Mouse (Mus musculus) kidney, embryonic 15.5 days (tissue): ENCODE data around the gene Ppm1a. TPM values are rescaled to one million over a fixed set of nuclear protein-coding genes. Genes with fewer than 3 reads are reported as not detected.

ENCODE experiments used
- ATAC-seq: fragments of 200-750 bp; cut with Nextera tagmentation; replicated peaks from 2 replicates; pipeline ENCODE4 v1.8.0; 2017; ENCODE audit warnings: moderate TSS enrichment; ENCODE audit not compliant: low FRiP score
- H3K27ac ChIP-seq: fragments of 300-500 bp; sonication (generic); 2 replicates; pipeline ENCODE4 v1.5.1; 2015; ENCODE audit warnings: mild to moderate bottlenecking, inconsistent platforms
- H3K27me3 ChIP-seq: fragments of 300-500 bp; sonication (generic); 2 replicates; pipeline ENCODE4 v1.6.1; 2015; ENCODE audit warnings: inconsistent platforms
- H3K36me3 ChIP-seq: fragments of 300-500 bp; sonication (generic); 2 replicates; pipeline ENCODE4 v1.6.1; 2015; ENCODE audit warnings: inconsistent platforms
- H3K4me1 ChIP-seq: fragments of 300-500 bp; sonication (generic); 2 replicates; pipeline ENCODE4 v1.6.1; 2015; ENCODE audit warnings: inconsistent platforms
- H3K4me2 ChIP-seq: fragments of 300-500 bp; sonication (generic); 2 replicates; pipeline ENCODE4 v1.6.1; 2015; ENCODE audit warnings: moderate library complexity, mild to moderate bottlenecking, inconsistent platforms
- H3K4me3 ChIP-seq: fragments of 300-500 bp; sonication (generic); replicated peaks from 2 replicates; pipeline ENCODE4 v1.5.1; 2015; ENCODE audit warnings: mild to moderate bottlenecking, inconsistent platforms
- H3K9ac ChIP-seq: fragments of 300-500 bp; sonication (generic); 2 replicates; pipeline ENCODE4 v1.6.1; 2015; ENCODE audit warnings: mild to moderate bottlenecking, inconsistent platforms
- H3K9me3 ChIP-seq: fragments of 300-500 bp; sonication (generic); replicated peaks from 2 replicates; pipeline ENCODE4 v1.6.1; 2016; ENCODE audit warnings: inconsistent platforms
- WGBS: fragments of 180-500 bp; shearing (Covaris S2); methylation state at CpG from one replicate; pipeline ENCODE4 v1.1.7; 2015; ENCODE audit warnings: mixed read lengths; 5-methylcytosine and 5-hydroxymethylcytosine counted together
- polyA plus RNA-seq: library from polyadenylated mRNA; unstranded; fragments of >200 nt; fragmentation: Nextera tagmentation; extraction: Ambion mirVana; gene quantifications from 2 replicates; pipeline ENCODE4 v1.2.1, GENCODE M21; 2015

The Ppm1a gene
- 43.0 and 43.8 TPM in 2 replicates for polyA plus RNA-seq

DNA sequence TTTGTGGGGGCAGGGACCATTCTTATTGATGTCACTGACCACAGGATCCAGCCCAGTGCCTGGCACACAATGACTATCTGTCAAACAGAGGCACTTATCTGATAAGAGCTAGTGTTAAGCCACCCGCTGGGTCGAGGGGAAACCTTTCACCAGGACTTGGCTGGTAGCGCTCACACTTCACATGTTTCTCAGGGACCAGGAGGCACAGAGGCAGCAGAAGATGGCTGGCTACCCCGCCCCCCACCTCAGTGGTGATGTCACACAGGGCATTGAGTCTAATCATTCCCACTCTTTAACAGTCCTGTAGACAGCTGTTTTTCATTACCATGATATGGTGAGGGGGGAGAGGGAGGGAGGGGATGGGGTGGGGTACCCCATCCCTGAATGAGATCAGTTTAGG is at the start of gene Ppm1a:
TSS of gene Ppm1a (plus strand) at position 370 of the 400 bp plus-strand sequence.
- no peak for ATAC-seq
- Histone ChIP-seq H3K36me3 (no peaks in the 10 kb centered on the region), H3K4me2 (no peak within 1 kb of the TSS), H3K27me3 (no peaks in the 10 kb centered on the region), H3K4me3 (no peak within 1 kb of the TSS), H3K4me1 (peaks cover 15% of the 10 kb centered on the region; the same call in 1 of the 2 replicates), H3K9me3 (no peaks in the 10 kb centered on the region), H3K9ac (no peak within 1 kb of the TSS), H3K27ac (no peak within 1 kb of the TSS)
- 19% methylated on average over 4 of the region's 4 CpGs for WGBS

DNA sequence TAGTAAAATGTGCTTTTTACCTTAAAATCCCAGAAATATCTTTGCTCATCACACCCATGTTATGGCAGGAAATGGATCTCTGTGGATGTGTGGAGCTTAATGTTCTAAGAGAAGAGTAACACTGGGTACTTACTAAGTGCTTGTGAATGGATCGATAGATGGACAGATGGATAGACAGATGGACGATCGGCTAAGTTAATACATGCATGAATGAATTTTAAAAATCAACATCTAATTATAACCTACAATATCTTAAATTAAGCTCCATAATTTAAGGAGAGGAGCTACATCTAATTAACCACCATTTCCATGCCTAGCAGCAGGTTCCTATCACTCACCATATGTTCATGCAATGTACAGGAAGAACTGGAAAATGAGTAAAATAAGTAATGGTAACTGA is 47.3 kb upstream of the Ppm1a start:
- H3K9ac ChIP-seq = no peak overlapping the region
- no peaks in the 10 kb centered on the region for H3K4me1 ChIP-seq
- no peak overlapping the region for H3K4me3 ChIP-seq
- H3K9me3 ChIP-seq = 0 out of 2 replicates have a peak, but pooled peaks cover 3% of the 10 kb centered on the region
- 95% methylated on average over 3 of the region's 3 CpGs for WGBS
- ATAC-seq = no peak
- H3K4me2 ChIP-seq = no peak overlapping the region
- no peaks in the 10 kb centered on the region for H3K36me3 ChIP-seq
- H3K27me3 ChIP-seq = no peaks in the 10 kb centered on the region
- H3K27ac ChIP-seq = no peak overlapping the region

DNA sequence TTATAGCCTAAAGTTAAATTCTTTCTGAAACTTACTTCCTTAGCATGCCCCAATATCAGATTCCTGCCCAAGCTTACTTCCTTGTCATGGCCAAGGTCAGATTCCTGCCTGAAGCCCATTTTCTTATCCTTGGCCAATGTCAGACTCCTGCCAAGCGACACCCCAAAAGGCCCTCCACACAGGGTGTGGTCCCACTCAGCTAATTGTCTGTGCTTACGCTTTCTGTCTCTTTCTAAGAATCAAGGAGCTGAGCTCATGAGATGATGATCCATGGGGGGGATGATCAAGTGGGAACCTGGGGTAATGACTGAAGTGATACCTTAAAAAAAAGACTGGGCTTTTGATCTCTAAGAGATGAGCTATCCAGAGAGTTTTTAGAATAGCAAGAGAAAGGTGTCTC is 42.4 kb upstream of the Ppm1a start:
- no peaks in the 10 kb centered on the region for H3K4me1 ChIP-seq
- WGBS = 93% methylated on average over 2 of the region's 2 CpGs
- H3K9ac ChIP-seq = no peak overlapping the region
- no peaks in the 10 kb centered on the region for H3K36me3 ChIP-seq
- no peak overlapping the region for H3K4me2 ChIP-seq
- ATAC-seq = no peak
- H3K27me3 ChIP-seq = no peaks in the 10 kb centered on the region
- H3K4me3 ChIP-seq = no peak overlapping the region
- H3K27ac ChIP-seq = no peak overlapping the region
- 0 out of 2 replicates have a peak, but pooled peaks cover 3% of the 10 kb centered on the region for H3K9me3 ChIP-seq

DNA sequence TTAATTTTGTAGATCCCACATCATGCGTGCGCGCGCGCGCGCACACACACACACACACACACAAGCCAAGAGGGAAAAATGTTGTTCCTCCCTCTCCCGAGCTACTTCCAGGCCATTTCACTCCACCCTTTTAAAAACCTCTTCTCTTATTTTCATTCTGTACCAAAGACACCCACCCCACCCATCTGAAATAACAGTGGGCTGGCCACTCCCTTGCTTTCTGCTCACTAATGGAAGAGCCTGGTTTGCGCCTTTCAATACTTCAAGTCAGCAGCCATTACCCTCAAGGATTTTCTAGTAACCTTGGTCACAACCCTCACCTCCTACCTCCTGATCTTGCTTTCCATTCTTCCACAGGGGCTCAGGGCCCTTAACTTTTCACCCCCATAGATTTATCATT is 41.4 kb upstream of the Ppm1a start:
- no peaks in the 10 kb centered on the region for H3K27me3 ChIP-seq
- WGBS = 92% methylated on average over 9 of the region's 9 CpGs
- 0 out of 2 replicates have a peak, but pooled peaks cover 3% of the 10 kb centered on the region for H3K9me3 ChIP-seq
- no peak overlapping the region for H3K4me2 ChIP-seq
- no peaks in the 10 kb centered on the region for H3K4me1 ChIP-seq
- ATAC-seq = no peak
- no peak overlapping the region for H3K27ac ChIP-seq
- no peak overlapping the region for H3K9ac ChIP-seq
- no peak overlapping the region for H3K4me3 ChIP-seq
- no peaks in the 10 kb centered on the region for H3K36me3 ChIP-seq

DNA sequence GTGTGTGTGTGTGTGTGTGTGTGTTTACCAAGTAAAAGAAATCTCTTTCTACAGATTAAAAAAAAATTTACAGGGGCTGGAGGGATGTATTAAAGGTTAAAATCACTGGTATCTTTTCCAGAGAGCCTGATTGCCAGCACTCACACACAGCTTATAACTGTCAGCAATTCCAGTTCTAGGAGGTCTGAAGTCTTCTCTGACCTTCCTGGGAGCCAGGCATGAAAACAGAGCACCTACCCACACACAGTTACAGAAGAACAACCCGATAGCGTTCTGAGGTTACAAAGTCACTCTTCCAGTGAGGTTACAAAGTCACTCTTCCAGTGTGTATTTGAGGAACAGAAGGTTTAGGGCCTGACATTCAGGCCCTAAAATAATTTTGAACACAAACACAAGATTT is 38.2 kb upstream of the Ppm1a start:
- Histone ChIP-seq H3K9ac (no peak overlapping the region), H3K4me3 (no peak overlapping the region), H3K27me3 (no peaks in the 10 kb centered on the region), H3K4me1 (peaks cover 6% of the 10 kb centered on the region; the same call in 1 of the 2 replicates), H3K27ac (no peak overlapping the region), H3K4me2 (no peak overlapping the region), H3K36me3 (no peaks in the 10 kb centered on the region), H3K9me3 (no peaks in the 10 kb centered on the region)
- no peak for ATAC-seq
- 39% methylated on average over 2 of the region's 2 CpGs for whole genome bisulfite sequencing

DNA sequence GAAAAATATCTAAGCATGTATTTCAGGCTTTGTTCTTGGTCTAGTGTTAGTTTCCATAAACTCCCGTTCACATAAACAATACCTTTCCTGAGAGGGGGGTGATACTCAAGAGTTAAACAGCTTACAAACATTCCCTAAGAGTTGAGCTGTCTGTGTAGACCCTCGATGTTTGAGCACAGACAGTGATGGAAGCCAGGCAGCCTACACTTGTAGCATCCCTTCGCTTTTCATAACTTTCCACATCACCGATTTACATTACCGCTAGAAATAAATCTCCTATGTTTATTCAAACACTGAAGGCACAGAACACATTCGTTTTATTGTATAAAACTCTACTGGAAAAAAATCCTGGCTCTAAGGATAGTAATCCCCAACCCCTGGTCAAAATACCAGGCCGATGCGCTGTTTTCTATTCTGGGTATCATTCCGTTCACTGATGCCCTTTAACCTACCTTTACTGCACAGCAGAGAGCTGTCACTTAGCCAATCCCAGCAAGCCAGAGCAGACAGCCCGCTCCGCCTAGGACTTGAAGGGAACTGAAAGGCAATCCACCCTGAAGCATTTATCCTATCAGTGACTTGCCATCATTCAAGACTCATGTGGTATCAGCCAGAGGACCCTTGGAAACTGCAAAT is 37.7 kb upstream of the Ppm1a start:
- no peak overlapping the region for H3K4me3 ChIP-seq
- no peaks in the 10 kb centered on the region for H3K36me3 ChIP-seq
- H3K9me3 ChIP-seq = no peaks in the 10 kb centered on the region
- H3K27ac ChIP-seq = no peak overlapping the region
- H3K4me1 ChIP-seq = peaks cover 6% of the 10 kb centered on the region; the same call in 1 of the 2 replicates
- no peaks in the 10 kb centered on the region for H3K27me3 ChIP-seq
- WGBS = 71% methylated on average over 11 of the region's 11 CpGs
- ATAC-seq = no peak
- H3K9ac ChIP-seq = no peak overlapping the region
- no peak overlapping the region for H3K4me2 ChIP-seq

DNA sequence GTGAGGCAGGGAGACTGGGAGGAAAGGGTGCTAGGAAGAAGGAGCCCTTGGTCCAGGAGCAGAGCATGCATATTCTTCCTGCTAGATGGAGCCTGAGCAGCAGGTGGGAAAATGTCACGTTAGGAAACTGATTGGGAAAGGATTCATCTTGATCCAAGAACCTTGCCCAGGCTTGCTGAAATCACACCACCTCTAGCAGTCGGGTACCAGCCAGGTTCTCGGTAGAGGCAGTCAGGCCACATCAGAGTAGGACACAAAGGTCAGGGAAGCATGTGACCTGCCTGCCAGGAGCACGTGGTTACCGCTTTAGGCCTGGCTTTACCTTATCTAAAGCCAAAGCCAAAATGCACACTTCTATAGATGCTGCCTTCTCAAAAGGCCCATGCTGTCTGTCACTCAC is 35.5 kb upstream of the Ppm1a start:
- peaks cover 6% of the 10 kb centered on the region; the same call in 1 of the 2 replicates for H3K4me1 ChIP-seq
- no peak overlapping the region for H3K4me2 ChIP-seq
- no peaks in the 10 kb centered on the region for H3K36me3 ChIP-seq
- no peak overlapping the region for H3K9ac ChIP-seq
- H3K27me3 ChIP-seq = no peaks in the 10 kb centered on the region
- 84% methylated on average over 5 of the region's 5 CpGs for WGBS
- no peak for ATAC-seq
- H3K9me3 ChIP-seq = no peaks in the 10 kb centered on the region
- H3K4me3 ChIP-seq = no peak overlapping the region
- no peak overlapping the region for H3K27ac ChIP-seq

DNA sequence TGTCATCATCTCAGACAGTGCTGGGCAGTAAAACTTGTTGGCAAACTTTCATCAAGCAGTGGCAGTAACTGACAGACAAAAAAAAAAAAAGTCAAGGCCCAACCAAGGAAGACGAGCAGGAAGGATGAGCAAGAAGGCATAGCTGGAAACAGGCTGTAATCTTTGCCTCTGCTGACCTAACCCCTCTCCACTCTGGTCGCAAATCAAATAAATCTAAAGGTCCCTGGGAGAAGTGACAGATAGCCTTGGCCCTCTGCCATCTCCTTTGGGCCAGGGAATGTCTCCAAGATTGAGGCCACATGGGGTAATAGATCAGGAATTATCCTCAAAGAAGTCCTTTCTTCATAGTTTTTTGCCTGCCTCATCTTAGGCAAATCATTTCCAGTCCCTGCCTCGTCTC is 33.3 kb upstream of the Ppm1a start:
- ATAC-seq = no peak
- H3K4me2 ChIP-seq = no peak overlapping the region
- H3K36me3 ChIP-seq = no peaks in the 10 kb centered on the region
- H3K27ac ChIP-seq = no peak overlapping the region
- no peak overlapping the region for H3K9ac ChIP-seq
- H3K27me3 ChIP-seq = no peaks in the 10 kb centered on the region
- 30% methylated on average over 3 of the region's 3 CpGs for WGBS
- no peak overlapping the region for H3K4me3 ChIP-seq
- H3K9me3 ChIP-seq = no peaks in the 10 kb centered on the region
- H3K4me1 ChIP-seq = peaks cover 6% of the 10 kb centered on the region; the same call in 1 of the 2 replicates

DNA sequence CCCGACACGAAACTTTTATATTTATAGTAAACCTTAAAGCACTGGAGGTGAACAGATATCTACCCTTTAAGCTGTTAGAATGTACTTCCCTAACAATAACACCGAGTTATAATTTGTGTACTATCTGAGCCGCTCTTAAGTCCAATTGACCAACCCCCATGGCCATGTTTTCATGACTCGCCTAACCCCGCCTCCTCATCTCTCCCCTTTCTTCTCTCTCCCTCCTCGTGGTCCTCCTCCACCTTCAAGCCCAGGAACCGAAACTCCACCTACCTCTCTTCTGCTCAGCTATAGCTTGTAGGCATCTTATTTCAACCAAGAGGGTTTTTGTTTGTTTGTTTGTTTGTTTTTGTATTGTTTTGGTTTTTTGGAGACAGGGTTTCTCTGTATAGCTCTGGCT is 30.2 kb upstream of the Ppm1a start:
- H3K4me3 ChIP-seq = no peak overlapping the region
- no peaks in the 10 kb centered on the region for H3K36me3 ChIP-seq
- H3K9ac ChIP-seq = no peak overlapping the region
- H3K27me3 ChIP-seq = no peaks in the 10 kb centered on the region
- no peak overlapping the region for H3K4me2 ChIP-seq
- H3K4me1 ChIP-seq = peaks cover 6% of the 10 kb centered on the region; the same call in 1 of the 2 replicates
- no peak for ATAC-seq
- H3K27ac ChIP-seq = no peak overlapping the region
- WGBS = 86% methylated on average over 8 of the region's 8 CpGs
- no peaks in the 10 kb centered on the region for H3K9me3 ChIP-seq

DNA sequence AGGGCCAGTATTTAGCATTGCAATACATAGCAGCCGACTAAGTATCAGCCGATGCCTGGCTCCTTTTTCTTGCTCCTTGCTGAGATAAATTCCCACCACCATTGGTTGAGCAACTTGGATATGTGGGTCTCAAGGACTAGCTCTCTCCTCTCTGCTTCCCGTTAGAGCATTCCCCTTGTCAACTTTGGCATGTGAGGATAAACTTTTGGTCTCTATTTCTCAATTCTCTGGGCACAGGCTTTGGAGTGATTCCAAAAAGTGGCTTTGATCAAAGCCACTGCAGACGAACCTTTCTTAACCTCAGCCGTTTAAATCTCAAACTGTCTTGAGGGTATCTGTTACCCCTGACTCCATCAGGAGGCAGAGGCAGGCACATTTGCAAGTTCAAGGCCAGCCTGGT is 29.6 kb upstream of the Ppm1a start:
- no peak overlapping the region for H3K4me3 ChIP-seq
- no peak overlapping the region for H3K9ac ChIP-seq
- ATAC-seq = no peak
- peaks cover 6% of the 10 kb centered on the region; the same call in 1 of the 2 replicates for H3K4me1 ChIP-seq
- WGBS = 66% methylated on average over 5 of the region's 5 CpGs
- H3K9me3 ChIP-seq = no peaks in the 10 kb centered on the region
- no peaks in the 10 kb centered on the region for H3K27me3 ChIP-seq
- no peak overlapping the region for H3K4me2 ChIP-seq
- H3K27ac ChIP-seq = no peak overlapping the region
- no peaks in the 10 kb centered on the region for H3K36me3 ChIP-seq

DNA sequence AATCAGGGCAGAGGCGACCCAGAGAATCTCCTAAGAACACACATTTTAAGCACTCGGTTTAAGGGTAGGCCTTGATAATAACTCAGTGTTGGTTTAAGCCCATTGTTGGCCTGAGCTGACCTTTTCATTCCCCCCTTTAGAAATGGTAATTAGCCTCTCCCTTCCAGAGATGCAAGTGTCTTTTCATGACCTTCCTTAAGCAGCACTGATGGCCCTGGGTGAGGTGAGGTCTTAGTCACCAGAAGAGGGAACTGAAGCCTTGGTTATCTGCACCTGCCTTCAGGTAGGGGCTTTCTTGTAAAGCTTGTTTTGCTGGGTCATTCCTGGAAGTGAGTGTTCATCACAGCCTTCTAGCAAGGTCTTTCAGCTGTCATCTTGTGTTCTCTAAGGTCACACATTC is 23.1 kb upstream of the Ppm1a start:
- WGBS = 56% methylated on average over 2 of the region's 2 CpGs
- H3K27me3 ChIP-seq = no peaks in the 10 kb centered on the region
- H3K4me1 ChIP-seq = no peaks in the 10 kb centered on the region
- no peak for ATAC-seq
- no peaks in the 10 kb centered on the region for H3K9me3 ChIP-seq
- H3K27ac ChIP-seq = no peak overlapping the region
- no peak overlapping the region for H3K4me2 ChIP-seq
- no peak overlapping the region for H3K9ac ChIP-seq
- H3K4me3 ChIP-seq = no peak overlapping the region
- H3K36me3 ChIP-seq = no peaks in the 10 kb centered on the region

DNA sequence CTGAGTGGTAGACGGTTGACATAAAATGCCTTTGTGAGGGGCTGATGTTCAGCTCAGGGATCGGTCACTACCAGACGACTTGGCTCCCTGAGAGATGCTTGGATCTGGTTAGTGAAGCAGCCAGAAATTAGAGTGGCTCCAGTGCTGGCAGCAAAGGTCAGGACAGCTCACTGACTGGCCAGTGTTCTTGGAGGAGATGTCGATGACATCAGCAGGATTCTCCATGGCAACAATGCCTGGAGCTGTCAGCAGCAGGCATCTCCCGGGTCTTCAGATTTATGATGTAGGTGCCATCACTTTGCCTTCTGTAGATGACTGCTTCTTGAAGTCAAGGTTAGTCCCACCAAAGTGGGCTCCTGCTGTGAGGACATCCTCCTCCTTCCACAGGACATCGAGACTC is 16.1 kb upstream of the Ppm1a start:
- Histone ChIP-seq H3K27me3 (no peaks in the 10 kb centered on the region), H3K27ac (no peak overlapping the region), H3K9ac (no peak overlapping the region), H3K9me3 (no peaks in the 10 kb centered on the region), H3K36me3 (no peaks in the 10 kb centered on the region), H3K4me1 (no peaks in the 10 kb centered on the region), H3K4me3 (no peak overlapping the region), H3K4me2 (no peak overlapping the region)
- ATAC-seq = no peak
- 62% methylated on average over 6 of the region's 6 CpGs for WGBS

DNA sequence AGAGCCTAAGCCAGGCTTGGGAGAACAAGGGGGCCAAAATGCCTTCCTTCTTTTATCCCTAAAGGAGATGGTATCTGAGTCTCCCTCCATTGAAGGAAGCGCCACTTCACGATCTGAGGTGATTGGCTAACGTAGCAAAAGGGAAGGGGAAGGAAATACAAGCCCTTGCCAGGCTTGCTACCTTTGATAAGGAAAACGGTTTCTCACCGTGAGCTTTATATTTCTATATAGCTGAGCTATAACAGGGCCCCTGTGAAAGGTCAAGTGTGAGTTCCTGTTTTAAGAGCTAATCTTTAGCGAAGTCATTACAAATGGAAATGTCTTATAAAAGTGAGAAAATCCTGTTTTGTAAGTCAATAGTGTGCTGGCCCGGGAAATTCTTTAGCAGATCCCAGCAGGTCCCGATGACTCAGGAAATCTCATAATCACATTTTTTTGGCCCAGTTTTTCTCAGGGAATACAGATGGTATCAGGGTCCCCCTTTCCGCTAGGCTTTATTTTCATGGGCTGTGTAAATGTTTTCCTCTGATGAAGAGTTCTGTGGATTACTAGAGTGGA is 12.4 kb upstream of the Ppm1a start:
- Histone ChIP-seq H3K4me2 (no peak overlapping the region), H3K4me1 (no peaks in the 10 kb centered on the region), H3K36me3 (no peaks in the 10 kb centered on the region), H3K27me3 (no peaks in the 10 kb centered on the region), H3K4me3 (no peak overlapping the region), H3K27ac (no peak overlapping the region), H3K9ac (no peak overlapping the region), H3K9me3 (no peaks in the 10 kb centered on the region)
- ATAC-seq = no peak
- 55% methylated on average over 9 of the region's 9 CpGs for WGBS
